Mouse (Mus musculus): ENCODE data around the gene Zmat5. TPM values are rescaled to one million over a fixed set of nuclear protein-coding genes. Genes with fewer than 3 reads are reported as not detected.
"Not testable (repeated sequence)": the region's sequence is repeated elsewhere in the genome, so short reads cannot be mapped to it uniquely, and the experiment has no call there.

Zmat5 gene
- polyA plus RNA-seq, 1 experiment: 41.5 TPM

GRCm38 (mm10) chr11:4691213-4691612, 13.3 kb upstream of the Zmat5 start:
- Histone ChIP-seq H3K4me3 (ENCODE audit: insufficient read depth, poor library complexity, severe bottlenecking) (no peak overlapping the region), H3K27me3 (ENCODE audit: control insufficient read depth, insufficient read depth, insufficient read length) (no peaks in the 10 kb centered on the region), H3K79me3 (ENCODE audit: low read depth) (no peaks in the 10 kb centered on the region), H3K79me2 (ENCODE audit: control insufficient read depth, insufficient read depth) (no peaks in the 10 kb centered on the region), H3ac (ENCODE audit: control insufficient read depth, insufficient read length, low read depth) (no peak overlapping the region), H3K36me3 (ENCODE audit: control insufficient read depth, insufficient read depth) (no peaks in the 10 kb centered on the region)
- TF ChIP-seq MYOD1 (IDR thresholded peaks at IDR 0.05; ENCODE audit: control insufficient read depth, insufficient read length, low read depth) (no peak), CTCF (IDR thresholded peaks at IDR 0.05; ENCODE audit: control insufficient read depth, insufficient read depth, insufficient read length) (no peak), MAX (IDR thresholded peaks at IDR 0.05) (no peak), CEBPB (IDR thresholded peaks at IDR 0.05; ENCODE audit: low read depth) (no peak), USF1 (IDR thresholded peaks at IDR 0.05; ENCODE audit: low read depth) (no peak), MYOG (IDR thresholded peaks at IDR 0.05; ENCODE audit: control insufficient read depth, extremely low read depth, insufficient read length) (no peak), FOSL1 (IDR thresholded peaks at IDR 0.05; ENCODE audit: insufficient read depth, low read length, poor library complexity, severe bottlenecking) (no peak)

DNA sequence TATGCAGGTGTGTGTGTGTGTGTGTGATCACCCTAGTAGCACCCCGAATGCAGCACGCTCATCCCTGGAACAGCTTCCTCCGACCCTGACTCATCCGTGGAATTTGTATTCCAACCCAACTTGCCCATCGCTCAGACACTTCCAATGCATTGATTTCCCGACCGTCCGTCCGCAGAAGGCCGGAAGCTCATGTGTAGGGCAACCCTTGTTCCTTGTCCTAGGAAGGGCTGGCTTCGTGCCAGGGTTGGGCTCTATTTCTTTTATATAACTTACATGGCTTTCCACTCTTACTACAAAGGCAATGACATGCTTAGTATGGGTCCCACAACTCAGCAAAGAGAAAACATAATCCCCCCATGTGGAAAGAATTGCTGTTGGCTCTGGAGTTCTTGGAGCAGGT, 12.3 kb upstream of the Zmat5 start:
- Histone ChIP-seq H3K79me3 (ENCODE audit: low read depth) (no peaks in the 10 kb centered on the region), H3K36me3 (ENCODE audit: control insufficient read depth, insufficient read depth) (no peaks in the 10 kb centered on the region), H3K79me2 (ENCODE audit: control insufficient read depth, insufficient read depth) (no peaks in the 10 kb centered on the region), H3K4me3 (ENCODE audit: insufficient read depth, poor library complexity, severe bottlenecking) (no peak overlapping the region), H3ac (ENCODE audit: control insufficient read depth, insufficient read length, low read depth) (no peak overlapping the region), H3K27me3 (ENCODE audit: control insufficient read depth, insufficient read depth, insufficient read length) (no peaks in the 10 kb centered on the region)
- no peak for TF ChIP-seq MYOD1 (IDR thresholded peaks at IDR 0.05; ENCODE audit: control insufficient read depth, insufficient read length, low read depth)
- no peak for TF ChIP-seq USF1 (IDR thresholded peaks at IDR 0.05; ENCODE audit: low read depth)
- no peak for TF ChIP-seq MYOG (IDR thresholded peaks at IDR 0.05; ENCODE audit: control insufficient read depth, extremely low read depth, insufficient read length)
- TF ChIP-seq MAX (IDR thresholded peaks at IDR 0.05): no peak
- TF ChIP-seq CEBPB (IDR thresholded peaks at IDR 0.05; ENCODE audit: low read depth): no peak
- TF ChIP-seq CTCF (IDR thresholded peaks at IDR 0.05; ENCODE audit: control insufficient read depth, insufficient read depth, insufficient read length): no peak
- TF ChIP-seq FOSL1 (IDR thresholded peaks at IDR 0.05; ENCODE audit: insufficient read depth, low read length, poor library complexity, severe bottlenecking): no peak

- no peak overlapping the region for H3K4me3 ChIP-seq (ENCODE audit: insufficient read depth, poor library complexity, severe bottlenecking)
- TF ChIP-seq MYOD1 (IDR thresholded peaks at IDR 0.05; ENCODE audit: control insufficient read depth, insufficient read length, low read depth): no peak
- TF ChIP-seq CEBPB (IDR thresholded peaks at IDR 0.05; ENCODE audit: low read depth): peak; percentile 73
- no peak overlapping the region for H3ac ChIP-seq (ENCODE audit: control insufficient read depth, insufficient read length, low read depth)
- H3K79me3 ChIP-seq (ENCODE audit: low read depth): peaks cover 3% of the 10 kb centered on the region
- peaks cover 14% of the 10 kb centered on the region for H3K36me3 ChIP-seq (ENCODE audit: control insufficient read depth, insufficient read depth)
- H3K27me3 ChIP-seq (ENCODE audit: control insufficient read depth, insufficient read depth, insufficient read length): no peaks in the 10 kb centered on the region
- H3K79me2 ChIP-seq (ENCODE audit: control insufficient read depth, insufficient read depth): peaks cover 6% of the 10 kb centered on the region
Measured at GRCm38 (mm10) chr11:4697043-4697983, 7.2 kb upstream of the Zmat5 start.

DNA sequence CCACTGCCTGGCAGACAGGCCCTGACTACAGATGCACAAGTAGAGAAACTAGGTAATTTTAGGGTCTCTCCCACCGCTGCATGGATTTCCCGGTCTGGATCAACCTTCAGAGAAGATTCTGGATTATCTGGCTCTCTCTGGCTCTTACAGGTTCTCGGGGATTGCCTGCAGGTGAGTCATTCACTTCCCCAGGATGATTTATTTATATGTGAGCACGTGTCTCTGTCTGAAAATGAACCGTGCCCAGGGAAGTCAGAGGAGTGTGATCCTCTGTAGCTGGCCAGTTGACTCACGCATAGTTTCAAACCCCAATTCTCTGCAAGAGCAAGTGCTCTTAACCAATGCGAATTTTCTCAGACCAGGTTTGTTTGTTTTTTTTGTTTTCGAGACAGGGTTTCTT, 3.8 kb upstream of the Zmat5 start:
- H3K79me3 ChIP-seq (ENCODE audit: low read depth): peaks cover 19% of the 10 kb centered on the region
- H3K4me3 ChIP-seq (ENCODE audit: insufficient read depth, poor library complexity, severe bottlenecking): no peak overlapping the region
- H3K79me2 ChIP-seq (ENCODE audit: control insufficient read depth, insufficient read depth): peaks cover 24% of the 10 kb centered on the region
- no peak overlapping the region for H3ac ChIP-seq (ENCODE audit: control insufficient read depth, insufficient read length, low read depth)
- no peaks in the 10 kb centered on the region for H3K27me3 ChIP-seq (ENCODE audit: control insufficient read depth, insufficient read depth, insufficient read length)
- TF ChIP-seq FOSL1 (IDR thresholded peaks at IDR 0.05; ENCODE audit: insufficient read depth, low read length, poor library complexity, severe bottlenecking): no peak
- TF ChIP-seq MYOG (IDR thresholded peaks at IDR 0.05; ENCODE audit: control insufficient read depth, extremely low read depth, insufficient read length): no peak
- peak; percentile 68 for TF ChIP-seq USF1 (IDR thresholded peaks at IDR 0.05; ENCODE audit: low read depth)
- no peak for TF ChIP-seq MAX (IDR thresholded peaks at IDR 0.05)
- TF ChIP-seq MYOD1 (IDR thresholded peaks at IDR 0.05; ENCODE audit: control insufficient read depth, insufficient read length, low read depth): no peak
- peaks cover 17% of the 10 kb centered on the region for H3K36me3 ChIP-seq (ENCODE audit: control insufficient read depth, insufficient read depth)

DNA sequence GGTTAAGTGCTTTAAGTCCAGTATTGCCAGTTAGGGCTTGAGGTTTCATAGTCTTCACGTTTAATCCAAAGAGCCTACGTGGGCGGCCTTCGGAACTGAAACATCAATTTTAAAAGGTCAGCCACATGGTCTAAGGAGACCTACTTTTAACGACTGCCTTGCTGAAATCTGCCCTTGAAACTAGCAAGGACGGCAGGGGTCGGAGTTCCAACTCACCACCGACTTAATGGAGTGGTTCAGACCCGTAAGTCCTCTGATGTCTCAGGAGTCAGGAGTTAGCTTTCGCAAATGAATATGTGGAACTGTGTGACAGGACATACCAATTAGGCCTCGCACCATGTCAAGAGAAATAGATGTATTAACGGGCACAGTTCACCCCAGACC, 798 bp upstream of the Zmat5 start:
- H3ac ChIP-seq (ENCODE audit: control insufficient read depth, insufficient read length, low read depth): peak overlapping the region; percentile 93

DNA sequence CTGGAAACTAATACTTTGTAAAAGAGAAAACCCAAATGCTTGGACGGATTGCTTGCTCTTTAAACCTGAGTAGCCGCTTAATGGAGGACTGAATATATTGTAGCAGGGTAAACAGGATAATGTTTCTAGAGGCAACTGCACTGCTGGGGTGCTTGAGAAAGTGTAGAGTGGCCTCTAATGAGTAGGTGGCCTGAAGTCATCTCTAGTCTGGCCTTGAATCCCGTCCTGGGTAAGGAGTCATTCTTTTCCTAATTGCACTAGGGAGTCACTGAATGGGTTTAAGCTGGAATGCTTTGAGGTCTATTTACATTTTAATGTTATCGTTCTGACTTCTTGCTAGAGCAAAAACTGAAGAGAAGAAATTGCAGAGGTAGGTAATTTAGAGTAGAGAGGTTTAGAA, 700 bp downstream of the Zmat5 start:
- Histone ChIP-seq H3ac (ENCODE audit: control insufficient read depth, insufficient read length, low read depth) (peak overlapping the region; percentile 81), H3K4me3 (ENCODE audit: insufficient read depth, poor library complexity, severe bottlenecking) (peak overlapping the region; percentile 68), H3K79me2 (ENCODE audit: control insufficient read depth, insufficient read depth) (peaks cover 28% of the 10 kb centered on the region), H3K79me3 (ENCODE audit: low read depth) (peaks cover 19% of the 10 kb centered on the region), H3K27me3 (ENCODE audit: control insufficient read depth, insufficient read depth, insufficient read length) (no peaks in the 10 kb centered on the region), H3K36me3 (ENCODE audit: control insufficient read depth, insufficient read depth) (peaks cover 17% of the 10 kb centered on the region)
- TF ChIP-seq MYOG (IDR thresholded peaks at IDR 0.05; ENCODE audit: control insufficient read depth, extremely low read depth, insufficient read length): no peak
- no peak for TF ChIP-seq FOSL1 (IDR thresholded peaks at IDR 0.05; ENCODE audit: insufficient read depth, low read length, poor library complexity, severe bottlenecking)
- no peak for TF ChIP-seq MYOD1 (IDR thresholded peaks at IDR 0.05; ENCODE audit: control insufficient read depth, insufficient read length, low read depth)
- TF ChIP-seq CEBPB (IDR thresholded peaks at IDR 0.05; ENCODE audit: low read depth): no peak
- TF ChIP-seq MAX (IDR thresholded peaks at IDR 0.05): no peak
- TF ChIP-seq CTCF (IDR thresholded peaks at IDR 0.05; ENCODE audit: control insufficient read depth, insufficient read depth, insufficient read length): no peak
- no peak for TF ChIP-seq USF1 (IDR thresholded peaks at IDR 0.05; ENCODE audit: low read depth)

More for the DNA sequence above, 798 bp upstream of the Zmat5 start:
- peak overlapping the region; percentile 68 for H3K4me3 ChIP-seq (ENCODE audit: insufficient read depth, poor library complexity, severe bottlenecking)
- H3K79me2 ChIP-seq (ENCODE audit: control insufficient read depth, insufficient read depth): peaks cover 28% of the 10 kb centered on the region
- TF ChIP-seq MYOG (IDR thresholded peaks at IDR 0.05; ENCODE audit: control insufficient read depth, extremely low read depth, insufficient read length): no peak
- TF ChIP-seq FOSL1 (IDR thresholded peaks at IDR 0.05; ENCODE audit: insufficient read depth, low read length, poor library complexity, severe bottlenecking): no peak
- TF ChIP-seq USF1 (IDR thresholded peaks at IDR 0.05; ENCODE audit: low read depth): no peak
- no peaks in the 10 kb centered on the region for H3K27me3 ChIP-seq (ENCODE audit: control insufficient read depth, insufficient read depth, insufficient read length)
- H3K36me3 ChIP-seq (ENCODE audit: control insufficient read depth, insufficient read depth): peaks cover 17% of the 10 kb centered on the region
- H3K79me3 ChIP-seq (ENCODE audit: low read depth): peaks cover 19% of the 10 kb centered on the region

- not testable (repeated sequence) for H3K36me3 ChIP-seq (ENCODE audit: control insufficient read depth, insufficient read depth); H3K79me2 ChIP-seq (ENCODE audit: control insufficient read depth, insufficient read depth); H3ac ChIP-seq (ENCODE audit: control insufficient read depth, insufficient read length, low read depth); H3K4me3 ChIP-seq (ENCODE audit: insufficient read depth, poor library complexity, severe bottlenecking); H3K27me3 ChIP-seq (ENCODE audit: control insufficient read depth, insufficient read depth, insufficient read length); H3K79me3 ChIP-seq (ENCODE audit: low read depth)
Measured at GRCm38 (mm10) chr11:4710188-4710587, 5.7 kb downstream of the Zmat5 start.

Measured in C2C12 (cell line).